Mouse (Mus musculus): ENCODE data around the gene Nr1i3.

GRCm38 (mm10) chr1:171246709-171247452 is 33.1 kb downstream of the Nr1i3 start:
- TF ChIP-seq CTCF (IDR thresholded peaks at IDR 0.05; ENCODE audit: low read depth) (peak; percentile 87), EP300 (IDR thresholded peaks at IDR 0.05; ENCODE audit: low read depth) (peak; percentile 84)

All from heart, postnatal 0 days (tissue).